Mouse (Mus musculus) kidney, adult 2 months (tissue): Measurements from ENCODE around the gene Mrpl52.

Experiments used
- CTCF ChIP-seq: fragments of 200-500 bp; conservative IDR thresholded peaks from 2 replicates; pipeline ENCODE4 v1.5.1; 2011; ENCODE audit warnings: low read depth, mild to moderate bottlenecking, control low read depth, low read length, moderate library complexity, mixed read lengths; ENCODE audit not compliant: insufficient read depth, insufficient read length
- POLR2A ChIP-seq: fragments of 200-500 bp; IDR thresholded peaks from one replicate; pipeline ENCODE4 v1.6.1; 2011; ENCODE audit warnings: low read depth, low read length, control low read depth

GRCm38 (mm10) chr14:54477172-54477909, 50.6 kb downstream of the Mrpl52 start:
- no peak for TF ChIP-seq POLR2A
- no peak for TF ChIP-seq CTCF
